In genomic region chr4:135965113-135965512, GRCm38 (mm10) we compare ENCODE assay signal across 8 mouse cellular contexts. TPM values are rescaled to one million over a fixed set of nuclear protein-coding genes. Genes with fewer than 3 reads are reported as not detected.
A peak's percentile ranks its signal among the peaks of the same experiment; 100 is the strongest.
DNase-seq lines count a peak whose midpoint lies in the region; ATAC-seq and TF ChIP-seq lines count a peak whose summit lies in the region.

No protein-coding gene starts in this region.

- 85% methylated on average over 9 of the region's 9 CpGs for WGBS in forebrain, embryonic 12.5 days
- 82% methylated on average over 9 of the region's 9 CpGs for WGBS in forebrain, embryonic 16.5 days
- 85% methylated on average over 9 of the region's 9 CpGs for WGBS in embryonic facial prominence, embryonic 15.5 days
- WGBS in liver, embryonic 15.5 days (ENCODE audit: insufficient replicate concordance), result 71% methylated on average over 9 of the region's 9 CpGs

- H3K4me1 ChIP-seq in forebrain, embryonic 12.5 days, result peaks cover 29% of the 10 kb centered on the region
- H3K4me1 ChIP-seq in forebrain, embryonic 16.5 days (replicated peaks; ENCODE audit: control insufficient read depth, insufficient read depth, low read length), result peaks cover 16% of the 10 kb centered on the region
- peaks cover 21% of the 10 kb centered on the region for H3K4me1 ChIP-seq in embryonic facial prominence, embryonic 15.5 days
- peaks cover 38% of the 10 kb centered on the region for H3K4me1 ChIP-seq in liver, embryonic 15.5 days (replicated peaks)

- peak overlapping the region; percentile 94; the same call in 1 of the 2 replicates for H3K4me2 ChIP-seq in forebrain, embryonic 12.5 days
- H3K4me2 ChIP-seq in forebrain, embryonic 16.5 days (ENCODE audit: low read length), result no peak overlapping the region
- H3K4me2 ChIP-seq in embryonic facial prominence, embryonic 15.5 days (replicated peaks), result 0 out of 2 replicates have a peak overlapping the region, but pooled peaks have one; percentile 93
- peak overlapping the region; percentile 99 for H3K4me2 ChIP-seq in liver, embryonic 15.5 days

- TF ChIP-seq CTCF in layer of hippocampus, adult 2 months (conservative IDR thresholded peaks at IDR 0.05), result no peak

- H3K9me3 ChIP-seq in forebrain, embryonic 12.5 days, result no peaks in the 10 kb centered on the region
- H3K9me3 ChIP-seq in forebrain, embryonic 16.5 days (ENCODE audit: control insufficient read depth, low read length), result no peaks in the 10 kb centered on the region
- no peaks in the 10 kb centered on the region for H3K9me3 ChIP-seq in embryonic facial prominence, embryonic 15.5 days (replicated peaks)
- no peaks in the 10 kb centered on the region for H3K9me3 ChIP-seq in liver, embryonic 15.5 days (replicated peaks)

- no peak overlapping the region for H3K27ac ChIP-seq in forebrain, embryonic 12.5 days
- H3K27ac ChIP-seq in forebrain, embryonic 16.5 days (ENCODE audit: low read length), result no peak overlapping the region
- H3K27ac ChIP-seq in layer of hippocampus, adult 2 months, result peak overlapping the region; percentile 97; the same call in 1 of the 2 replicates
- no peak overlapping the region for H3K27ac ChIP-seq in embryonic facial prominence, embryonic 15.5 days (replicated peaks)
- H3K27ac ChIP-seq in liver, embryonic 15.5 days (replicated peaks), result peak overlapping the region; percentile 76

- no peak for DNase-seq in layer of hippocampus, adult 2 months (ENCODE audit: low spot score in 2 of 2)
- no peak for DNase-seq in layer of hippocampus, adult 9-10 months (ENCODE audit: low spot score)
- no peak for DNase-seq in right cerebral cortex, postnatal 4 days
- DNase-seq in layer of hippocampus, adult 9-11 months, result no peak

- H3K9ac ChIP-seq in forebrain, embryonic 12.5 days, result no peak overlapping the region
- no peak overlapping the region for H3K9ac ChIP-seq in forebrain, embryonic 16.5 days (replicated peaks; ENCODE audit: low read depth, low read length)
- no peak overlapping the region for H3K9ac ChIP-seq in embryonic facial prominence, embryonic 15.5 days
- 0 out of 2 replicates have a peak overlapping the region, but pooled peaks have one; percentile 8 for H3K9ac ChIP-seq in liver, embryonic 15.5 days

- H3K36me3 ChIP-seq in forebrain, embryonic 12.5 days (replicated peaks), result peaks cover 47% of the 10 kb centered on the region
- peaks cover 22% of the 10 kb centered on the region for H3K36me3 ChIP-seq in forebrain, embryonic 16.5 days (ENCODE audit: control insufficient read depth, insufficient read depth)
- peaks cover 66% of the 10 kb centered on the region for H3K36me3 ChIP-seq in embryonic facial prominence, embryonic 15.5 days
- peaks cover 56% of the 10 kb centered on the region for H3K36me3 ChIP-seq in liver, embryonic 15.5 days (replicated peaks)

- no peak overlapping the region for H3K4me3 ChIP-seq in forebrain, embryonic 12.5 days (replicated peaks)
- H3K4me3 ChIP-seq in forebrain, embryonic 16.5 days (replicated peaks; ENCODE audit: low read length), result no peak overlapping the region
- no peak overlapping the region for H3K4me3 ChIP-seq in layer of hippocampus, adult 2 months
- H3K4me3 ChIP-seq in embryonic facial prominence, embryonic 15.5 days (replicated peaks), result 0 out of 2 replicates have a peak overlapping the region, but pooled peaks have one; percentile 79
- peak overlapping the region; percentile 76 for H3K4me3 ChIP-seq in liver, embryonic 15.5 days (replicated peaks)

- H3K27me3 ChIP-seq in forebrain, embryonic 12.5 days, result no peaks in the 10 kb centered on the region; the same call in 1 of the 2 replicates
- H3K27me3 ChIP-seq in forebrain, embryonic 16.5 days (replicated peaks; ENCODE audit: control insufficient read depth, insufficient read depth, low read length), result no peaks in the 10 kb centered on the region
- H3K27me3 ChIP-seq in embryonic facial prominence, embryonic 15.5 days, result no peaks in the 10 kb centered on the region
- H3K27me3 ChIP-seq in liver, embryonic 15.5 days, result no peaks in the 10 kb centered on the region

- no peak for ATAC-seq in forebrain, embryonic 12.5 days (ENCODE audit: low FRiP score)
- ATAC-seq in forebrain, embryonic 16.5 days, result no peak
- no peak for ATAC-seq in embryonic facial prominence, embryonic 15.5 days (ENCODE audit: insufficient number of reproducible peaks, low FRiP score, low TSS enrichment, low read depth)
- ATAC-seq in liver, embryonic 15.5 days (ENCODE audit: insufficient read depth), result no peak

RNA-seq across cellular contexts. Expression of gene Gale, which starts 1.6 kb away (rescaled TPM):
- polyA plus RNA-seq in forebrain, embryonic 12.5 days (2016; fragmentation: Nextera tagmentation; extraction: Ambion mirVana), result 28.3 and 30.9 TPM in 2 replicates
- 34.7 and 44.1 TPM in 2 replicates for polyA plus RNA-seq in forebrain, embryonic 16.5 days (2015; fragmentation: Nextera tagmentation; extraction: Ambion mirVana)
- total RNA-seq in layer of hippocampus, adult 2 months (2021), result 10 to 100 TPM; 22.6 to 23.8 TPM
- polyA plus RNA-seq in embryonic facial prominence, embryonic 15.5 days (2015; fragmentation: Nextera tagmentation; extraction: Ambion mirVana), result 44.7 and 48.0 TPM in 2 replicates
- polyA plus RNA-seq in liver, embryonic 15.5 days (2015; fragmentation: Nextera tagmentation; extraction: Ambion mirVana), result 38.6 and 46.9 TPM in 2 replicates

RNA-seq across cellular contexts. Expression of gene Lypla2, which starts 7.3 kb away (rescaled TPM):
- 153 and 161 TPM in 2 replicates for polyA plus RNA-seq in forebrain, embryonic 12.5 days (2016; fragmentation: Nextera tagmentation; extraction: Ambion mirVana)
- 169 and 197 TPM in 2 replicates for polyA plus RNA-seq in forebrain, embryonic 16.5 days (2015; fragmentation: Nextera tagmentation; extraction: Ambion mirVana)
- total RNA-seq in layer of hippocampus, adult 2 months (2021), result 100 to 1,000 TPM in 1 of 2 experiments, 10 to 100 TPM in 1; 95.3 to 103 TPM
- 119 and 126 TPM in 2 replicates for polyA plus RNA-seq in embryonic facial prominence, embryonic 15.5 days (2015; fragmentation: Nextera tagmentation; extraction: Ambion mirVana)
- polyA plus RNA-seq in liver, embryonic 15.5 days (2015; fragmentation: Nextera tagmentation; extraction: Ambion mirVana), result 40.4 and 49.5 TPM in 2 replicates

RNA-seq across cellular contexts. Expression of gene Hmgcl, which starts 18.9 kb away (rescaled TPM):
- 52.3 and 55.8 TPM in 2 replicates for polyA plus RNA-seq in forebrain, embryonic 12.5 days (2016; fragmentation: Nextera tagmentation; extraction: Ambion mirVana)
- 62.2 and 67.9 TPM in 2 replicates for polyA plus RNA-seq in forebrain, embryonic 16.5 days (2015; fragmentation: Nextera tagmentation; extraction: Ambion mirVana)
- total RNA-seq in layer of hippocampus, adult 2 months (2021), result 10 to 100 TPM; 35.2 to 36.1 TPM
- polyA plus RNA-seq in embryonic facial prominence, embryonic 15.5 days (2015; fragmentation: Nextera tagmentation; extraction: Ambion mirVana), result 78.2 and 79.8 TPM in 2 replicates
- 91.4 and 96.5 TPM in 2 replicates for polyA plus RNA-seq in liver, embryonic 15.5 days (2015; fragmentation: Nextera tagmentation; extraction: Ambion mirVana)

RNA-seq across cellular contexts. Expression of gene Pithd1, which starts 22.0 kb away (rescaled TPM):
- polyA plus RNA-seq in forebrain, embryonic 12.5 days (2016; fragmentation: Nextera tagmentation; extraction: Ambion mirVana), result 60.2 and 64.6 TPM in 2 replicates
- 56.0 and 56.1 TPM in 2 replicates for polyA plus RNA-seq in forebrain, embryonic 16.5 days (2015; fragmentation: Nextera tagmentation; extraction: Ambion mirVana)
- 10 to 100 TPM; 80.6 to 86.0 TPM for total RNA-seq in layer of hippocampus, adult 2 months (2021)
- 52.7 and 56.7 TPM in 2 replicates for polyA plus RNA-seq in embryonic facial prominence, embryonic 15.5 days (2015; fragmentation: Nextera tagmentation; extraction: Ambion mirVana)
- polyA plus RNA-seq in liver, embryonic 15.5 days (2015; fragmentation: Nextera tagmentation; extraction: Ambion mirVana), result 73.9 and 81.7 TPM in 2 replicates

RNA-seq across cellular contexts. Expression of gene Fuca1, which starts 44.6 kb away (rescaled TPM):
- 38.1 and 45.0 TPM in 2 replicates for polyA plus RNA-seq in forebrain, embryonic 12.5 days (2016; fragmentation: Nextera tagmentation; extraction: Ambion mirVana)
- 52.9 and 58.8 TPM in 2 replicates for polyA plus RNA-seq in forebrain, embryonic 16.5 days (2015; fragmentation: Nextera tagmentation; extraction: Ambion mirVana)
- total RNA-seq in layer of hippocampus, adult 2 months (2021), result 10 to 100 TPM; 39.4 to 39.7 TPM
- polyA plus RNA-seq in embryonic facial prominence, embryonic 15.5 days (2015; fragmentation: Nextera tagmentation; extraction: Ambion mirVana), result 78.2 and 82.1 TPM in 2 replicates
- polyA plus RNA-seq in liver, embryonic 15.5 days (2015; fragmentation: Nextera tagmentation; extraction: Ambion mirVana), result 24.0 and 29.4 TPM in 2 replicates

Comparison
In these comparisons a context has a peak if more than half of its experiments do, and no peak if none do; other contexts are left out.
1. H3K27ac ChIP-seq: peak in layer of hippocampus, adult 2 months (single experiment) and liver, embryonic 15.5 days (single experiment); none in forebrain, embryonic 12.5 days (single experiment), forebrain, embryonic 16.5 days (single experiment) and embryonic facial prominence, embryonic 15.5 days (single experiment).
2. H3K4me3 ChIP-seq: peak in embryonic facial prominence, embryonic 15.5 days (single experiment) and liver, embryonic 15.5 days (single experiment); none in forebrain, embryonic 12.5 days (single experiment), forebrain, embryonic 16.5 days (single experiment) and layer of hippocampus, adult 2 months (single experiment).